Mouse (Mus musculus): ENCODE measurements around the gene Gm20388. TPM values are rescaled to one million over a fixed set of nuclear protein-coding genes. Genes with fewer than 3 reads are reported as not detected.

Gene Gm20388
- polyA plus RNA-seq, 1 experiment, result 23.9 TPM

DNA sequence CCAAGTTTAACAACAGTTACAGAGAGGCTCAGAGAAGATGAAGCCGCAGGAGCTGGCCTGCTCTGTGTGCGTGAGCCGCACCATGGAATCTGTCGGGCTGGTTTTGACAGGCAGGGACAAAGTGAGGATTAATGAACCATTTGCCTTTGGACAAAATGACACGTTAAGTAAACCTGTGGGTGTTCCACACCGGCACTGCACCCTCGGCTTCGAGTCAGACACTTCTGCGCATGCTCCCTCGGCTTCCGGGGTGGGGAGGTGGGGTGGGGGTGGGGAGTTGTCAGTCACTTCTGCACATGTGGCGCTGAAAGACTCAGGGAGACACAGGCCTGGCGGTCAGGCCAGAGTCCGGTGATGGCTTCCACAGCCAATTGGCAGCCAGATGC, 1352.7 kb downstream of the Gm20388 start:
- no peaks in the 10 kb centered on the region for H3K4me1 ChIP-seq (ENCODE audit: control insufficient read depth, insufficient read depth, low read length)
- H3K27ac ChIP-seq (ENCODE audit: insufficient read depth, low read length), result no peak overlapping the region
- H3K4me3 ChIP-seq (ENCODE audit: insufficient read depth, low read length), result no peak overlapping the region
- TF ChIP-seq CTCF (IDR thresholded peaks at IDR 0.05; ENCODE audit: extremely low read depth, insufficient read depth, low read length) (no peak), POLR2A (IDR thresholded peaks at IDR 0.05; ENCODE audit: extremely low read depth, insufficient read depth, low read length) (no peak)

DNA sequence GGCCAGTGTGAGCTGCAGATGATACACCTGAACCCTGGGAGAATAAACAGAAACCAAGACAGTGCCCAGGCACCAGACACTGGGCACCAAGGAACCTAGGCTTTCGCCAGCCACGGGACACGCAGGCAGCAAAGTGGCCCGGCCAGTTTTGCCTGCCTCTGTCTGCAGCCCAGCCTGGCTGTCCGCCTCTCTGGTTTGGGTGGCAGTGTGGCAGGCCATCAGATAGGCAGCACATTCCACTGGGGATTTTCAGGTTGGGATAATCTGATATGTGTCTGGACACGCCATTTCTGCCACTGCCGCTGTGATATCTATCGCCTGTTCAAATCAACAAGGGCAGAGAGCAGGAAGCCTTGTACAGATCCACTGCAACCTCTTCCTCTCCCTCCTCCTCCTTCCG, 1353.6 kb downstream of the Gm20388 start:
- Histone ChIP-seq H3K4me3 (ENCODE audit: insufficient read depth, low read length) (no peak overlapping the region), H3K27ac (ENCODE audit: insufficient read depth, low read length) (no peak overlapping the region), H3K4me1 (ENCODE audit: control insufficient read depth, insufficient read depth, low read length) (no peaks in the 10 kb centered on the region)
- no peak for TF ChIP-seq POLR2A (IDR thresholded peaks at IDR 0.05; ENCODE audit: extremely low read depth, insufficient read depth, low read length)

DNA sequence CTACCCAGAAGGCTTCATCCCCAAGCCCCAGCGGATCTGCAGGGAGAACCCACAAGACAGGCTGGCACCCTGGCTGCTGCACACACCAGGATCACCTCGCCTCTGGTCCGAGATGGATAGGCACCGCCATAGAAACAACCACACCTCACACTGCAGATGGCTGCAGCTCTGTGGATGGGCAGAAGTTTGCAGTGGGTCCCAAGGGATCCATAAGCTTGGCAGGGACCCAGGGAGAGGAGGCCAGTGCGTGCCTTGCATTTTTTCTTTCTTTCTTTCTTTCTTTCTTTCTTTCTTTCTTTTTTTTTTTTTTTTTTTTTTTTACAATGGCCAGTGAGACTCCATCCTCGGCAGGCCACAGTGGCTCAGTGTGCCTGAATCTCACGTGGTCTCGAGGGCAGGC, 1360.9 kb downstream of the Gm20388 start:
- Histone ChIP-seq H3K4me1 (ENCODE audit: control insufficient read depth, insufficient read depth, low read length) (no peaks in the 10 kb centered on the region), H3K4me3 (ENCODE audit: insufficient read depth, low read length) (no peak overlapping the region), H3K27ac (ENCODE audit: insufficient read depth, low read length) (no peak overlapping the region)
- TF ChIP-seq CTCF (IDR thresholded peaks at IDR 0.05; ENCODE audit: extremely low read depth, insufficient read depth, low read length) (no peak), POLR2A (IDR thresholded peaks at IDR 0.05; ENCODE audit: extremely low read depth, insufficient read depth, low read length) (no peak)

DNA sequence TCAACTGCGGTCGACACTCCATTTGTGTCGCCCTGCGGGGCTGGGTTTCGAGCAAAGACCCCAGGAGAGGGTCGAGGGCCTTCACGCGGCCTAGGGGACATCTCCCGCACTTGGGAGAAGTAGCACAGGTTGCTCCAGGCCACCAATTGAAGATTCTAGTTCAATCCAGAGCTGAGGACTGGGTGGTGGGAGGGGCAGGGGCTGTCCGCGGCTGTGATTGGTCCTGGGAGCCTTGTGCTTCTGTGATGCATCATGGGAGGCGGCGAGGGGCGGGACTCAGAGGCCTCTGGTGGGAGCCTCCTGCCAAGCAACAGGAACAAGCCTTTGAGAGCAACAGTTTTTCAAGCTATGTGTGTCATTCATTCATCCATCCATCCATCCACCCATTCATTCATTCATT, 1362.6 kb downstream of the Gm20388 start:
- Histone ChIP-seq H3K27ac (ENCODE audit: insufficient read depth, low read length) (no peak overlapping the region), H3K4me3 (ENCODE audit: insufficient read depth, low read length) (peak overlapping the region; percentile 8; the same call in 1 of the 2 replicates), H3K4me1 (ENCODE audit: control insufficient read depth, insufficient read depth, low read length) (no peaks in the 10 kb centered on the region)
- TF ChIP-seq CTCF (IDR thresholded peaks at IDR 0.05; ENCODE audit: extremely low read depth, insufficient read depth, low read length) (no peak), POLR2A (IDR thresholded peaks at IDR 0.05; ENCODE audit: extremely low read depth, insufficient read depth, low read length) (no peak)

DNA sequence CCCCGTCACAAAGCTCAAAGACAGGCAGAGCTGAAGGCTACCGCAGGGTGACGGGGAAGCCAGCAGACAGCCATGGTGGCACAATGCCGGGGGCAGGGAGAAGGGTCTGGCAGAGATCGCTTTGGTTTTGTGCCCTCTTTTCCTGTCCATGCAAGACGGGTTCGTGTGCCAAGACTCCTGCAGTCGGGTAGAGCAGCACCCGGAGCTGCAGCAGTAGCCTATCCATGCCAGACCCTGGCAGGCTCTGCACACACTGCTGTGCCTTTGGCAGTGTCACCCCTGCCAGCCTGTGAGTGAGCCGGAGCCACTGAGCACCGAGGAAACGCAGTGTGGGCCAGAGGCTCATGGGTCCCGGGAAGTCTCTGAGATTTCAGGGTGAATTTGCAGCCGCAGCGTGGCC, 1363.0 kb downstream of the Gm20388 start:
- H3K4me3 ChIP-seq (ENCODE audit: insufficient read depth, low read length), result peak overlapping the region; percentile 8; the same call in 1 of the 2 replicates
- no peaks in the 10 kb centered on the region for H3K4me1 ChIP-seq (ENCODE audit: control insufficient read depth, insufficient read depth, low read length)
- TF ChIP-seq POLR2A (IDR thresholded peaks at IDR 0.05; ENCODE audit: extremely low read depth, insufficient read depth, low read length) (no peak), CTCF (IDR thresholded peaks at IDR 0.05; ENCODE audit: extremely low read depth, insufficient read depth, low read length) (no peak)
- no peak overlapping the region for H3K27ac ChIP-seq (ENCODE audit: insufficient read depth, low read length)

DNA sequence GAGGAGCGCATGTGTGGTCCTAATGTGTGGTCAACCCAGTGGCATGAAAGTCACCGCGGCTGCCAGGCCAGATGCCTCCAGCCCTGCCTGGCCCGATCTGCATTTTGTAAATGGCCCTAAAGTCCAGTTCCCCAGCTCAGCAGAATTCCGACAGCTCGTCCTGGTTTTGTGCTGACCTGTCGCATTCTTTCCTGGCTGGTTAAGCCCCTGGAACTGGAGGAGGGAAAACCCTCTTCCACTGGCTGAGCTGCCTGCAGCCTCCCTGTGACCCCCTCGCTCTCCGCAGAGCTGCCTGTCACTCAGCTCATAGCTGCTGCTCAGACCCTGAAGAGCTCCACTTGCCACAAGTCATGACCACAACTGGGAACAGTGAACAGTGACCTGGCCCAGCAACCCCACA, 1369.8 kb downstream of the Gm20388 start:
- TF ChIP-seq POLR2A (IDR thresholded peaks at IDR 0.05; ENCODE audit: extremely low read depth, insufficient read depth, low read length) (no peak), CTCF (IDR thresholded peaks at IDR 0.05; ENCODE audit: extremely low read depth, insufficient read depth, low read length) (no peak)
- Histone ChIP-seq H3K4me1 (ENCODE audit: control insufficient read depth, insufficient read depth, low read length) (no peaks in the 10 kb centered on the region), H3K4me3 (ENCODE audit: insufficient read depth, low read length) (no peak overlapping the region)

DNA sequence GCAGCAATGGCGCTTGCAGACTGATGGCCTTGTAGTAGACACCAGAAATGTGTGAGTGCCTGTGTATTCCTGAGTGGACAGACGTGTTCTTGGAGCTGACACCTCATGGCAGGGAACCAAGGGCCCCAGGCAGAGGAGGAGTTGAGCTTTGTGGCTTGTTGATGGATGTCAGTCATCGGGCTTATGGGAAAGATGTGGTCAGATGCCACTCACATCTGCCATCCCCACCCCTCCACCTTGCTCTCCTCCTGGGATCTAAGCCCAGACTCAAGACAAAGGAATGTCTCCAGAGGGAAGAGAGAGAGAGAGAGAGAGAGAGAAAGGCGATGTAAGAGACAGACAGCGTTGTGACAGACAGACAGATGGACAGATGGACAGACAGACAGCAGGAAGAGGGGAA, 1378.7 kb downstream of the Gm20388 start:
- no peak overlapping the region for H3K4me3 ChIP-seq (ENCODE audit: insufficient read depth, low read length)
- no peaks in the 10 kb centered on the region for H3K4me1 ChIP-seq (ENCODE audit: control insufficient read depth, insufficient read depth, low read length)
- no peak overlapping the region for H3K27ac ChIP-seq (ENCODE audit: insufficient read depth, low read length)
- TF ChIP-seq CTCF (IDR thresholded peaks at IDR 0.05; ENCODE audit: extremely low read depth, insufficient read depth, low read length) (no peak), POLR2A (IDR thresholded peaks at IDR 0.05; ENCODE audit: extremely low read depth, insufficient read depth, low read length) (no peak)

More for the DNA sequence above, 1369.8 kb downstream of the Gm20388 start:
- no peak overlapping the region for H3K27ac ChIP-seq (ENCODE audit: insufficient read depth, low read length)

DNA sequence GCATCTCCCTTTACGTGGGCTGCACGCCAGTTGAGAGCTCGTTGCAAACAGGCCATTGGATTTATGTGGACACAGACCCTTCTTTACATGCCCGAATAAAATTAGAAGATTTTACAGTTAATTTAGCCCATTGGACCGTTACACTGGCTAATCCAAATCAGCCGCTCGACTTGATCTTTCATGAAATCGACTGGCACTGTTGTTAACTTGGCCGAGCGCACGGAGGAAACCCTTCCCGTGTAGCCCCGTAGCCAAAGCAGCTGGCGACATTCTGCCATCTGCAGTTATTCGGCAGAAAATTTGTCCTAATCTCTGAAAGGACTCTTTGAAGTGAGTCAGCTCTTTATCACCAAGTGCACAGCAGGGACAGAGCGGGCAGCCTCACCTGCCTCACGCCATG, 1379.9 kb downstream of the Gm20388 start:
- Histone ChIP-seq H3K4me3 (ENCODE audit: insufficient read depth, low read length) (no peak overlapping the region), H3K27ac (ENCODE audit: insufficient read depth, low read length) (no peak overlapping the region), H3K4me1 (ENCODE audit: control insufficient read depth, insufficient read depth, low read length) (no peaks in the 10 kb centered on the region)
- TF ChIP-seq CTCF (IDR thresholded peaks at IDR 0.05; ENCODE audit: extremely low read depth, insufficient read depth, low read length), result no peak

DNA sequence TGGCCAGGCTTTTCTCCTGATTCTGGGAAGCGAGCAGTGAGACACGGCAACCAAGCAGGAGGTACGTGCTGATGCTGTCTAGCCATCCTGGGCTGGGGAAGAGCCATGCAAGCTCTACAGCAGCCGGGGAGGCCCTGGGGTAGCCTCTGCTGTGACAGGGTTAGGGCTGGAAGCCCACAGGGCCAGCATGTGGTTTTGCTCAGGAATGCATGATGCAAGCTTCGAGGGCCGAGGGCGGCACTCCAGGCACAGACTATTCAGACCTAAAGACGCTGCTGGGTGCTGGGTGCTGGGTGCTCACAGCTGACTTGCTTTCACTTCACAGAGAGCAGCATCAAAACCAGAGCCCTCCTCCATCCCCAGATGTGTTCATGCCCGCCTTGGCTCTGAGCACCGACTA, 1382.8 kb downstream of the Gm20388 start:
- Histone ChIP-seq H3K4me3 (ENCODE audit: insufficient read depth, low read length) (no peak overlapping the region), H3K4me1 (ENCODE audit: control insufficient read depth, insufficient read depth, low read length) (peaks cover 2% of the 10 kb centered on the region), H3K27ac (ENCODE audit: insufficient read depth, low read length) (no peak overlapping the region)
- TF ChIP-seq POLR2A (IDR thresholded peaks at IDR 0.05; ENCODE audit: extremely low read depth, insufficient read depth, low read length), result no peak
- no peak for TF ChIP-seq CTCF (IDR thresholded peaks at IDR 0.05; ENCODE audit: extremely low read depth, insufficient read depth, low read length)

DNA sequence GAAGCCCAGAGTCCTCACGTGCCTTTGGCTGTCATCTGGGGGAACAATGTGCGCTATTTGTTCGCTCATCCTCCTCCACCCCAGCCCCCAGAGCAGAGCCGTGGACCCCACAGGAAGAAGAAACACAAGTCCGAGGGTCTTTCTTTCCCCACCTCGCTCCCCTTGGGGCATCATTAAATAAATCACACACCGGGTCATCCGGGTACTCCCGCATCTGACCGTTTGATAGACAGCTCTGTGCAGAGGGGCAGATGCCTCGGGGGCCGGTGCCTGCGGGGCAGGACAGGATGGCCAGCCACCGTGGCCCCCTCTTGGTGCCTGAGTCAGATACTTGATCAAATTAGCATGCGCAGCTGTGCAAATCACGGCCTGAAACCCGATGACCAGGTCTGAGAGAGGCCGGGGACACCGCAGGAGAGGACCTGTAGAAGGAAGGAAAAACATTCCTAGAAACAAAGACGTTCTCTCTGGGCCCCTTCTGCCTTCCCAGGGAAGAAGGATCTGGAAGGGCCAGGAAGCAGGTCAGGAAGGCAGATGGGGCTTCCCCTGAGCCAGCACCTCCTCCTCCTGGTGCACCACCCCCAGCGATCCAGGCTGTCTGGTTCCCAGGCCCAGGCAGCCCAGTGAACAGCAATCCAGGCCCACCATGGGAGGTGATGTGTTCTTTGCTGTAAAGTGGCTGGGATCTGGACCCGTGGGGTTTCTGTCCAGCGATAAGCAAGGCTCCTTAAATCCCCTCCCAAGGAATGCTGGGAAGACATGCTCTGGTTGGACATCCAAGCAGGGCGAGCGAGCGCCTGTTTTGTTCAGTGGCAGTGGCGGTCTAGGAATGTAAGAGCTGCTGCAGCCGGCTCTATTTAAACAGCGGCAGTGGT, 1383.8 kb downstream of the Gm20388 start:
- Histone ChIP-seq H3K4me3 (ENCODE audit: insufficient read depth, low read length) (no peak overlapping the region), H3K27ac (ENCODE audit: insufficient read depth, low read length) (no peak overlapping the region), H3K4me1 (ENCODE audit: control insufficient read depth, insufficient read depth, low read length) (peaks cover 2% of the 10 kb centered on the region)
- no peak for TF ChIP-seq POLR2A (IDR thresholded peaks at IDR 0.05; ENCODE audit: extremely low read depth, insufficient read depth, low read length)
- TF ChIP-seq CTCF (IDR thresholded peaks at IDR 0.05; ENCODE audit: extremely low read depth, insufficient read depth, low read length), result no peak

Measured in cortical plate, adult 2 months (tissue).